Mouse (Mus musculus): ENCODE measurements around the gene Gm26897. TPM values are rescaled to one million over a fixed set of nuclear protein-coding genes. Genes with fewer than 3 reads are reported as not detected.

Gm26897 gene
- total and polyA plus RNA-seq, 3 experiments: not detected

DNA sequence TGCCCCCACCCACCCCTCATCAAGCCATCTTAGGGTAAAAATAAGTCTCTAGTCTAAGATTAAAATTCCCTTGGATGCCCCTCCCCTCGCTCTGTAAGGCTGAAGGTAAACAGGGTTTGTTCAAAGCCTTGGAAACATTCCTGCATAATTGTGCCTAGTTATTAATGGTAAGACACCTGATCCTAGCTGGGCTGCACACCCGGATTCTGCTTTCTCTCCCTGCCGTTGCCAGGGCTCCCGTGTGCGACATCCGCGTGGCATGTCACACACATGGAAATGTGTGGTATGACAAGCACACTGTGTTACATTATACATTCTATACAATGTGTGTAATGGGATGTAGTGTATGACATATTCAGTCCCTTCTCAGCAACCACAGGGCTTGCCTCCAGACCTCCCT, 30.1 kb upstream of the Gm26897 start:
- WGBS: 88% methylated on average over 7 of the region's 7 CpGs
- no peak overlapping the region for H3K9ac ChIP-seq (ENCODE audit: low read depth, low read length)
- H3K4me3 ChIP-seq: no peak overlapping the region
- no peak overlapping the region for H3K27ac ChIP-seq
- peaks cover 1% of the 10 kb centered on the region; the same call in 1 of the 2 replicates for H3K4me1 ChIP-seq (ENCODE audit: control insufficient read depth, insufficient read depth, low read length)
- H3K36me3 ChIP-seq (ENCODE audit: control insufficient read depth, insufficient read depth, low read length): no peaks in the 10 kb centered on the region
- DNase-seq: no peak
- no peaks in the 10 kb centered on the region for H3K27me3 ChIP-seq (ENCODE audit: control insufficient read depth, insufficient read depth, low read length)
- TF ChIP-seq CTCF (IDR thresholded peaks at IDR 0.05) (no peak), EP300 (IDR thresholded peaks at IDR 0.05; ENCODE audit: insufficient read depth, low read depth, low read length) (no peak), POLR2A (IDR thresholded peaks at IDR 0.05; ENCODE audit: insufficient read depth, low read depth, low read length) (no peak)
- intact Hi-C loops (cut with DNase I): no loop called here
- no peaks in the 10 kb centered on the region for H3K79me2 ChIP-seq (replicated peaks; ENCODE audit: control insufficient read depth, insufficient read depth, low read length)

DNA sequence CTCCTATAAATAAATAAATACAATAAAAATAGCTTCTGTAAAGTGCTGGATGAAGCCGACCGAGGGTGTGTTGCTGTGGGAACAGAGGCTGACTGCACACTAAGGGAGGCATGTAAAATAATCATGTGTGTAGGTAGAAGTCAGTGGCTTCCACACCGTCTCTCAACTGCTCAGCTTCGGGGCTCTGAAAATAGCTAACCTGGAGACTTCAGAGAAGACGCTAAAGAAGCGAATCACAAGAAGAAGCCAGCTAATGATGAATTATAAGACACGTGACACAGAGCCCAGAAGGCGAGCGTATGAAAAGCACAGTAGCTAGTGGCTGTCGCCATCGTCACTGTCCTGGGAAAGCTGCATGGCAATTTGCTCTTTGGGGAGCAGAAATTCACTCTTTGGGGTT, 29.4 kb upstream of the Gm26897 start:
- Histone ChIP-seq H3K27ac (no peak overlapping the region), H3K36me3 (ENCODE audit: control insufficient read depth, insufficient read depth, low read length) (no peaks in the 10 kb centered on the region), H3K4me3 (no peak overlapping the region), H3K4me1 (ENCODE audit: control insufficient read depth, insufficient read depth, low read length) (peaks cover 1% of the 10 kb centered on the region; the same call in 1 of the 2 replicates), H3K79me2 (replicated peaks; ENCODE audit: control insufficient read depth, insufficient read depth, low read length) (no peaks in the 10 kb centered on the region), H3K9ac (ENCODE audit: low read depth, low read length) (no peak overlapping the region), H3K27me3 (ENCODE audit: control insufficient read depth, insufficient read depth, low read length) (no peaks in the 10 kb centered on the region)
- no peak for DNase-seq
- intact Hi-C loops (cut with DNase I): no loop called here
- TF ChIP-seq EP300 (IDR thresholded peaks at IDR 0.05; ENCODE audit: insufficient read depth, low read depth, low read length) (no peak), CTCF (IDR thresholded peaks at IDR 0.05) (no peak), POLR2A (IDR thresholded peaks at IDR 0.05; ENCODE audit: insufficient read depth, low read depth, low read length) (no peak)
- 80% methylated on average over 11 of the region's 11 CpGs for WGBS

DNA sequence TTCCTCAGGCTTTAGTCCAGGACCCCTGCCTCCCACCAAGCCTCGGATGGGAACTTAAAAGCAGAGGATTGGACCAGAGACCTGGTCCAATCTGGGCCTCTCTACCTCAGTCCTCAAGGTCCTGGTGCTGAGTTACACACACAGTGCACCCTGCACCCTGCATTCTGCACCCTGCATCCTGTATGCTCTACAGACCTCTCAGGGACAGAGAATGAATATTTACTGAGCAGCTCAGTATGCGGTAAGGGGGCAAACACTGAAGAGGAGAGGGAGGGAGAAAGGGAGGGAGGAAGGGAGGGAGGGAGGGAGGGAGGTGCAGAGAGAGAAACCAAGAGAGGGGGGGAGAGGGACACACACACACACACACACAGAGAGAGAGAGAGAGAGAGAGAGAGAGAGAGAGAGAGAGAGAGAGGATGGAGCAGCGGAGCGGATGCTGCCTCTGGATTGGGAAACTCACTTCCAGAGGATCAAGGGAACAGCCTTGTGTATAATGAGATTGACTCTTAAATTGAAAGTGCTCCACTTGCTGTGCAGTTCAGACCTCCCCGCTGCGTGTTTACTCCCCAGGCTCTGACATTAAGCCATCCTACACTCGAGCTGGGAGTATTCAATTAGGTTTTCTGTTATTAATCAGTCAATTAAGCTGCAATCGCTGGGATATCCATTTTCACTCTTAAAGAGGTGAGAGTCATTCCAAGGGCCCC, 24.4 kb upstream of the Gm26897 start:
- H3K27me3 ChIP-seq (ENCODE audit: control insufficient read depth, insufficient read depth, low read length): no peaks in the 10 kb centered on the region
- no peak overlapping the region for H3K9ac ChIP-seq (ENCODE audit: low read depth, low read length)
- intact Hi-C loops (cut with DNase I): no loop called here
- H3K36me3 ChIP-seq (ENCODE audit: control insufficient read depth, insufficient read depth, low read length): no peaks in the 10 kb centered on the region
- H3K79me2 ChIP-seq (replicated peaks; ENCODE audit: control insufficient read depth, insufficient read depth, low read length): no peaks in the 10 kb centered on the region
- no peak for DNase-seq
- H3K4me1 ChIP-seq (ENCODE audit: control insufficient read depth, insufficient read depth, low read length): no peaks in the 10 kb centered on the region
- no peak overlapping the region for H3K4me3 ChIP-seq
- TF ChIP-seq CTCF (IDR thresholded peaks at IDR 0.05) (no peak), POLR2A (IDR thresholded peaks at IDR 0.05; ENCODE audit: insufficient read depth, low read depth, low read length) (no peak), EP300 (IDR thresholded peaks at IDR 0.05; ENCODE audit: insufficient read depth, low read depth, low read length) (no peak)
- H3K27ac ChIP-seq: no peak overlapping the region
- WGBS: 74% methylated on average over 8 of the region's 8 CpGs

DNA sequence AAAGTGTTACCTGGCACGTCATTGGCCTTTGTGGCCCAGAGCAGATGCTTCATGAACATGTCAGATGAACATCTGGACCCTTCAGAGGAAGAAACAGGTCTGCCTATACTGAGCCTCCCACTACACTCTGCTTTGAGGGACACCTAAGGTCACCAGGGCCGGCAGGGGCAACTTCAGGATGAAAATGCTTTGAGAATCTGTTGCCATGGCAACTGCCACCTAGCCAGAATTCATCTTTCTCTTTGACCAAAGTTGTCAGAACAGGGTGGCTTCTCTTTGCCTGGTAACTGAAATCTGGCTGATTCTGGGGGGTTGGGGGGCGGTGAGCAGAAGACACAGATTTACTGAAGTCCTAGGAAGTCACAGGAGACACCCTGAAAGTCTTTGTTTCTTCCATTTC, 14.7 kb upstream of the Gm26897 start:
- Histone ChIP-seq H3K79me2 (replicated peaks; ENCODE audit: control insufficient read depth, insufficient read depth, low read length) (no peaks in the 10 kb centered on the region), H3K4me3 (no peak overlapping the region), H3K9ac (ENCODE audit: low read depth, low read length) (no peak overlapping the region), H3K27me3 (ENCODE audit: control insufficient read depth, insufficient read depth, low read length) (no peaks in the 10 kb centered on the region), H3K36me3 (ENCODE audit: control insufficient read depth, insufficient read depth, low read length) (no peaks in the 10 kb centered on the region), H3K4me1 (ENCODE audit: control insufficient read depth, insufficient read depth, low read length) (no peaks in the 10 kb centered on the region), H3K27ac (no peak overlapping the region)
- no peak for TF ChIP-seq EP300 (IDR thresholded peaks at IDR 0.05; ENCODE audit: insufficient read depth, low read depth, low read length)
- TF ChIP-seq CTCF (IDR thresholded peaks at IDR 0.05): no peak
- TF ChIP-seq POLR2A (IDR thresholded peaks at IDR 0.05; ENCODE audit: insufficient read depth, low read depth, low read length): no peak
- 80% methylated on average over 3 of the region's 3 CpGs for WGBS
- intact Hi-C loops (cut with DNase I): no loop called here
- no peak for DNase-seq

DNA sequence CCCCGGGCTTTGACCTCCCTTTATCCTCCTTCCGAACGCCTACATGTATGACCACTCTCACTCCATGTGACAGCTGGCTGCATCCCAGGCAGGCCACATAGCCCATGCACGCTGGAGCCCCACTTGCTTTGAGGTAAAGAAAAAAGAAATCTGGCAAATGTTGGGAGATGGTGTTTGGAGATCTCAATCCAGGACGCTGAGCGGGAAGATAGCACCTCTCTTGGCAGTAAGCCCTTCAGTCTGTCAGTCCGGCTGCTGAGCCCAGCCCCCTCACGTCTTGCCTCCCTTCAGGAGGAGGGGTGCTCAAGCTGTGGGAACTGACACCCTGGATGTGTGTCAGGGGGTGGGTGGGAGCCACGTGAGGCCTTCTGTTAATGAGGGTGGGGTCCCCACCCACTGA, 13.0 kb upstream of the Gm26897 start:
- H3K79me2 ChIP-seq (replicated peaks; ENCODE audit: control insufficient read depth, insufficient read depth, low read length): no peaks in the 10 kb centered on the region
- H3K27ac ChIP-seq: no peak overlapping the region
- H3K36me3 ChIP-seq (ENCODE audit: control insufficient read depth, insufficient read depth, low read length): no peaks in the 10 kb centered on the region
- intact Hi-C loops (cut with DNase I): no loop called here
- no peak for TF ChIP-seq POLR2A (IDR thresholded peaks at IDR 0.05; ENCODE audit: insufficient read depth, low read depth, low read length)
- TF ChIP-seq CTCF (IDR thresholded peaks at IDR 0.05): no peak
- TF ChIP-seq EP300 (IDR thresholded peaks at IDR 0.05; ENCODE audit: insufficient read depth, low read depth, low read length): no peak
- WGBS: 46% methylated on average over 9 of the region's 9 CpGs
- no peaks in the 10 kb centered on the region for H3K27me3 ChIP-seq (ENCODE audit: control insufficient read depth, insufficient read depth, low read length)
- H3K4me1 ChIP-seq (ENCODE audit: control insufficient read depth, insufficient read depth, low read length): no peaks in the 10 kb centered on the region
- H3K9ac ChIP-seq (ENCODE audit: low read depth, low read length): no peak overlapping the region
- H3K4me3 ChIP-seq: no peak overlapping the region
- no peak for DNase-seq

DNA sequence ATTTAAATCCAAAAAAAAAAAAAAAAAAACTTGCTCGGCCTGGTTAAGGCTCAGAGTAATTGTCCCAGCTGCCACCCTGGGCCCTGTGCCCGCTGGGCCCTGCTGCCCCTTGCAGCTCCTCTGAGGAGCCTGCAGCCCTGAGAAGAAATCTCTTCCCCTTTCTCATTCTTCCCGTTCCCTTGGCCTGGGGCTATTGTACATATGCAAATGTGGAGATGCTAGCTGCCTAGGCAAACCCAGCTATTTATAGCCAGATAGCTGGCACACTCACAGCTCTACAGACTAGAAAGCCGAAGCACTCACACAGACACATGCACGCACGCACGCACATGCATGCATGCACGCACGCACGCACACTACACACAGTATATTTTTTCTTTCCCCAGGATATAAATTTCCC, 9.0 kb upstream of the Gm26897 start:
- WGBS: 47% methylated on average over 10 of the region's 10 CpGs
- Histone ChIP-seq H3K9ac (ENCODE audit: low read depth, low read length) (no peak overlapping the region), H3K4me3 (no peak overlapping the region), H3K4me1 (ENCODE audit: control insufficient read depth, insufficient read depth, low read length) (no peaks in the 10 kb centered on the region), H3K27me3 (ENCODE audit: control insufficient read depth, insufficient read depth, low read length) (no peaks in the 10 kb centered on the region), H3K36me3 (ENCODE audit: control insufficient read depth, insufficient read depth, low read length) (no peaks in the 10 kb centered on the region), H3K79me2 (replicated peaks; ENCODE audit: control insufficient read depth, insufficient read depth, low read length) (no peaks in the 10 kb centered on the region), H3K27ac (no peak overlapping the region)
- TF ChIP-seq POLR2A (IDR thresholded peaks at IDR 0.05; ENCODE audit: insufficient read depth, low read depth, low read length) (no peak), CTCF (IDR thresholded peaks at IDR 0.05) (no peak), EP300 (IDR thresholded peaks at IDR 0.05; ENCODE audit: insufficient read depth, low read depth, low read length) (0 out of 2 replicates have a peak, but pooled peaks have one; percentile 11)
- DNase-seq: peak in 1 of 2 experiments; percentile 40
- intact Hi-C loops (cut with DNase I): no loop called here
